Comparison of ENCODE assay signal across 8 mouse cellular contexts in genomic region chr9:95858027-95858570, GRCm38 (mm10). TPM values are rescaled to one million over a fixed set of nuclear protein-coding genes. Genes with fewer than 3 reads are reported as not detected.
DNase-seq lines count a peak whose midpoint lies in the region; ATAC-seq and TF ChIP-seq lines count a peak whose summit lies in the region.

No protein-coding gene starts in this region.

- under 1% methylated on average over 31 of the region's 31 CpGs for WGBS in liver, embryonic 11.5 days

- TF ChIP-seq EP300 in CH12.LX (IDR thresholded peaks at IDR 0.05; ENCODE audit: low read length): no peak

- peaks cover 0 to 17% of the 10 kb centered on the region in 2 experiments for H3K36me3 ChIP-seq in CH12.LX (replicated peaks in 1 of 2; ENCODE audit: control insufficient read depth in 1 of 2, insufficient read depth in 1 of 2, low read length in 1 of 2)
- no peaks in the 10 kb centered on the region for H3K36me3 ChIP-seq in liver, embryonic 11.5 days (ENCODE audit: control insufficient read depth, insufficient read depth, low read length)

- peaks cover 6% of the 10 kb centered on the region for H3K9me3 ChIP-seq in CH12.LX (replicated peaks; ENCODE audit: low read length)
- H3K9me3 ChIP-seq in liver, embryonic 11.5 days (ENCODE audit: control insufficient read depth, low read length): no peaks in the 10 kb centered on the region

- peak overlapping the region; percentile 26; the same call in 1 of the 2 replicates for H3K27ac ChIP-seq in CH12.LX (ENCODE audit: insufficient read depth, low read depth)
- peak overlapping the region; percentile 68 for H3K27ac ChIP-seq in liver, embryonic 11.5 days (ENCODE audit: low read depth, low read length)

- no peak for TF ChIP-seq RAD21 in CH12.LX (IDR thresholded peaks at IDR 0.05; ENCODE audit: low read depth, low read length)

- dilution Hi-C loops in CH12.LX (cut with MboI; ENCODE audit: extremely low pct_ligation_motif_present, extremely low pct_unique_long_range_greater_than_20kb, low sequenced_read_pairs): no loop called here

- in situ Hi-C loops in CH12.LX (cut with MboI; ENCODE audit: low pct_ligation_motif_present, low pct_unique_long_range_greater_than_20kb, low sequenced_read_pairs): loop anchor here (10.0 kb wide), 1 partner anchor 323 kb away; no protein-coding TSS in a partner anchor

- peak; percentile 69 for ATAC-seq in common myeloid progenitor, adult 5-6 weeks (replicated peaks; ENCODE audit: low read depth, poor library complexity, severe bottlenecking)
- ATAC-seq in liver, embryonic 11.5 days (replicated peaks; ENCODE audit: low FRiP score): peak; percentile 40

- no peak for TF ChIP-seq CTCF in CH12.LX (conservative IDR thresholded peaks at IDR 0.05 in 1 of 2, IDR thresholded peaks at IDR 0.05 in 1 of 2; ENCODE audit: low read depth in 2 of 2, low read length in 2 of 2)

- peak overlapping the region; percentile 83 to 95 (median 87) for H3K4me3 ChIP-seq in CH12.LX (replicated peaks in 1 of 3; ENCODE audit: low read depth in 2 of 3, low read length in 2 of 3, poor library complexity in 1 of 3)
- H3K4me3 ChIP-seq in liver, embryonic 11.5 days (ENCODE audit: low read depth, low read length): peak overlapping the region; percentile 94

- H3K27me3 ChIP-seq in CH12.LX (replicated peaks): no peaks in the 10 kb centered on the region
- no peaks in the 10 kb centered on the region for H3K27me3 ChIP-seq in liver, embryonic 11.5 days (replicated peaks; ENCODE audit: control insufficient read depth, insufficient read depth, low read length)

- peak overlapping the region; percentile 48; the same call in 1 of the 2 replicates for H3K4me2 ChIP-seq in CH12.LX (ENCODE audit: insufficient read depth, low read depth, poor library complexity, severe bottlenecking)
- H3K4me2 ChIP-seq in liver, embryonic 11.5 days: peak overlapping the region; percentile 91

- DNase-seq in 3T3-L1 (ENCODE audit: low read depth, low spot score) (peak; percentile 73), CH12.LX (ENCODE audit: extremely low read depth) (peak; percentile 91)
- peak; percentile 35 for DNase-seq in heart, postnatal 4 days
- peak; percentile 69 for DNase-seq in liver, embryonic 11.5 days (ENCODE audit: low spot score)
- peak; percentile 76 for DNase-seq in naive thymus-derived CD4-positive, alpha-beta T cell, adult 2 months (ENCODE audit: low read depth)
- DNase-seq in layer of hippocampus, adult 18-20 months (ENCODE audit: low spot score in 2 of 2): no peak
- no peak for DNase-seq in layer of hippocampus, adult 8-10 months (ENCODE audit: low spot score in 2 of 2)

- peak overlapping the region; percentile 75 for H3K9ac ChIP-seq in CH12.LX (ENCODE audit: insufficient read depth, low read depth)
- H3K9ac ChIP-seq in liver, embryonic 11.5 days (ENCODE audit: low read depth, low read length): peak overlapping the region; percentile 88

- peaks cover 4 to 19% of the 10 kb centered on the region in 2 experiments; a peak in 2 of 4 replicates for H3K4me1 ChIP-seq in CH12.LX (ENCODE audit: control insufficient read depth in 1 of 2, insufficient read depth in 2 of 2)
- H3K4me1 ChIP-seq in liver, embryonic 11.5 days (replicated peaks; ENCODE audit: control insufficient read depth, insufficient read depth, low read length): no peaks in the 10 kb centered on the region; the same call in 1 of the 2 replicates

- no peaks in the 10 kb centered on the region; the same call in 1 of the 2 replicates for H3K79me2 ChIP-seq in CH12.LX (replicated peaks; ENCODE audit: control insufficient read depth, extremely low read depth, insufficient read depth, poor library complexity, severe bottlenecking)

- TF ChIP-seq POLR2A in CH12.LX (IDR thresholded peaks at IDR 0.05; ENCODE audit: low read depth, low read length): peak; percentile 30; the same call in 1 of the 2 replicates

TF ChIP-seq in CH12.LX, 34 proteins besides CTCF, POLR2A, EP300 and RAD21:
- no peak for TF ChIP-seq UBTF (IDR thresholded peaks at IDR 0.05; ENCODE audit: low read depth, low read length)
- no peak for TF ChIP-seq NRF1 (IDR thresholded peaks at IDR 0.05; ENCODE audit: low read depth, low read length)
- TF ChIP-seq IRF4 (IDR thresholded peaks at IDR 0.05; ENCODE audit: low read depth, low read length): no peak
- TF ChIP-seq RCOR1 (conservative IDR thresholded peaks at IDR 0.05; ENCODE audit: low read depth, low read length): no peak
- peak; percentile 49 for TF ChIP-seq MXI1 (IDR thresholded peaks at IDR 0.05; ENCODE audit: low read depth, low read length)
- TF ChIP-seq TBP (conservative IDR thresholded peaks at IDR 0.05; ENCODE audit: low read depth, low read length): no peak
- TF ChIP-seq BHLHE40 (IDR thresholded peaks at IDR 0.05; ENCODE audit: low read depth, low read length): no peak
- no peak for TF ChIP-seq ZNF384 (IDR thresholded peaks at IDR 0.05; ENCODE audit: low read depth, low read length)
- no peak for TF ChIP-seq GABPA (IDR thresholded peaks at IDR 0.05; ENCODE audit: insufficient replicate concordance, low read depth, low read length)
- no peak for TF ChIP-seq SMC3 (IDR thresholded peaks at IDR 0.05; ENCODE audit: low read depth, low read length)
- TF ChIP-seq E2F4 (IDR thresholded peaks at IDR 0.05; ENCODE audit: insufficient replicate concordance, low read depth, low read length): no peak
- TF ChIP-seq ZKSCAN1 (IDR thresholded peaks at IDR 0.05; ENCODE audit: borderline replicate concordance, low read depth, low read length): no peak
- no peak for TF ChIP-seq MAX (IDR thresholded peaks at IDR 0.05; ENCODE audit: low read length)
- no peak for TF ChIP-seq MAZ (IDR thresholded peaks at IDR 0.05; ENCODE audit: low read depth, low read length)
- TF ChIP-seq CHD1 (IDR thresholded peaks at IDR 0.05; ENCODE audit: low read depth, low read length): no peak
- TF ChIP-seq HCFC1 (IDR thresholded peaks at IDR 0.05; ENCODE audit: low read depth, low read length): peak; percentile 23; the same call in 1 of the 2 replicates
- no peak for TF ChIP-seq JUN (IDR thresholded peaks at IDR 0.05; ENCODE audit: insufficient read depth, low read depth, low read length)
- TF ChIP-seq CHD2 (IDR thresholded peaks at IDR 0.05; ENCODE audit: low read length): no peak
- TF ChIP-seq ZMIZ1 (IDR thresholded peaks at IDR 0.05; ENCODE audit: low read depth, low read length): no peak
- TF ChIP-seq PAX5 (IDR thresholded peaks at IDR 0.05; ENCODE audit: low read length): no peak
- no peak for TF ChIP-seq ELF1 (IDR thresholded peaks at IDR 0.05; ENCODE audit: low read depth, low read length)
- TF ChIP-seq MEF2A (IDR thresholded peaks at IDR 0.05; ENCODE audit: borderline replicate concordance, low read depth, low read length): peak; percentile 21; the same call in 1 of the 2 replicates
- no peak for TF ChIP-seq NELFE (IDR thresholded peaks at IDR 0.05; ENCODE audit: low read depth, low read length)
- TF ChIP-seq MAFK (IDR thresholded peaks at IDR 0.05; ENCODE audit: insufficient replicate concordance, low read length): 0 out of 2 replicates have a peak, but pooled peaks have one; percentile 12
- TF ChIP-seq ZC3H11A (IDR thresholded peaks at IDR 0.05; ENCODE audit: low read depth, low read length): no peak
- TF ChIP-seq SIN3A (IDR thresholded peaks at IDR 0.05; ENCODE audit: low read length): peak; percentile 28; the same call in 1 of the 2 replicates
- no peak for TF ChIP-seq POLR2AphosphoS2 (IDR thresholded peaks at IDR 0.05; ENCODE audit: low read depth, low read length)
- no peak for TF ChIP-seq ETS1 (conservative IDR thresholded peaks at IDR 0.05; ENCODE audit: low read depth, low read length)
- TF ChIP-seq TCF12 (IDR thresholded peaks at IDR 0.05; ENCODE audit: low read depth, low read length): no peak
- TF ChIP-seq USF1 (IDR thresholded peaks at IDR 0.05; ENCODE audit: low read depth, low read length): no peak
- TF ChIP-seq USF2 (conservative IDR thresholded peaks at IDR 0.05; ENCODE audit: low read depth, low read length): no peak
- no peak for TF ChIP-seq KAT2A (IDR thresholded peaks at IDR 0.05; ENCODE audit: insufficient replicate concordance, low read length)
- 0 out of 2 replicates have a peak, but pooled peaks have one; percentile 65 for TF ChIP-seq MYC (IDR thresholded peaks at IDR 0.05; ENCODE audit: low read depth, low read length)

RNA-seq across cellular contexts. Expression of gene Atr, which starts 0.7 kb away (rescaled TPM):
- total RNA-seq in CH12.LX (2012; rRNA removed) (21.7 and 23.3 TPM in 2 replicates), CH12.LX (2014; rRNA removed) (37.4 and 43.8 TPM in 2 replicates)
- 16.5 and 18.5 TPM in 2 replicates for polyA plus RNA-seq in CH12.LX (2012; ENCODE audit: insufficient read length, low read depth)
- 60.7 and 66.0 TPM in 2 replicates for total RNA-seq in common myeloid progenitor, adult 5-6 weeks (2017)
- total RNA-seq in heart, postnatal 4 days (2021): 10 to 100 TPM; 15.4 to 16.9 TPM
- 18.3 and 19.9 TPM in 2 replicates for polyA plus RNA-seq in liver, embryonic 11.5 days (2014; fragmentation: Nextera tagmentation; extraction: Ambion mirVana)
- 10 to 100 TPM; 10.1 to 10.8 TPM for total RNA-seq in layer of hippocampus, adult 18-20 months (2021)
- total RNA-seq in layer of hippocampus, adult 8-10 months (2022): 10 to 100 TPM; 13.0 to 14.8 (median 14.0) TPM

RNA-seq across cellular contexts. Expression of gene Pls1, which starts 13.0 kb away (rescaled TPM):
- total RNA-seq in CH12.LX (2012; rRNA removed): 0.08 TPM in 2 replicates
- 0.34 and 0.56 TPM in 2 replicates for total RNA-seq in CH12.LX (2014; rRNA removed)
- 0.18 and 0.40 TPM in 2 replicates for polyA plus RNA-seq in CH12.LX (2012; ENCODE audit: insufficient read length, low read depth)
- total RNA-seq in common myeloid progenitor, adult 5-6 weeks (2017): 0.18 and 1.4 TPM in 2 replicates
- under 1 TPM; 0.18 to 0.26 TPM for total RNA-seq in heart, postnatal 4 days (2021)
- 12.4 and 12.8 TPM in 2 replicates for polyA plus RNA-seq in liver, embryonic 11.5 days (2014; fragmentation: Nextera tagmentation; extraction: Ambion mirVana)
- 10 to 100 TPM; 12.9 to 14.4 TPM for total RNA-seq in layer of hippocampus, adult 18-20 months (2021)
- 10 to 100 TPM; 12.0 to 17.0 (median 14.6) TPM for total RNA-seq in layer of hippocampus, adult 8-10 months (2022)

Comparison
In these comparisons a context has a peak if more than half of its experiments do, and no peak if none do; other contexts are left out.
1. DNase-seq: peak in 3T3-L1 (single experiment), CH12.LX (single experiment), heart, postnatal 4 days (single experiment), liver, embryonic 11.5 days (single experiment) and naive thymus-derived CD4-positive, alpha-beta T cell, adult 2 months (single experiment); none in layer of hippocampus, adult 18-20 months (0 of 2) and layer of hippocampus, adult 8-10 months (0 of 2).